Mouse (Mus musculus) olfactory bulb, adult 2 months (tissue): ENCODE results near the gene Dlgap4.

Source experiments
- CTCF ChIP-seq: fragments of 200-500 bp; IDR thresholded peaks from 2 replicates; pipeline ENCODE4 v1.5.1; 2012; ENCODE audit warnings: low read depth, mild to moderate bottlenecking, low read length, moderate library complexity; ENCODE audit not compliant: insufficient read depth
- POLR2A ChIP-seq: fragments of 200-500 bp; IDR thresholded peaks from 2 replicates; pipeline ENCODE4 v1.6.1; 2012; ENCODE audit warnings: mild to moderate bottlenecking, low read depth, low read length, moderate library complexity; ENCODE audit not compliant: insufficient read depth

- TF ChIP-seq CTCF: 0 out of 2 replicates have a peak, but pooled peaks have one; percentile 11
- no peak for TF ChIP-seq POLR2A
Measured at GRCm38 (mm10) chr2:156625307-156625706, 11.8 kb downstream of the Dlgap4 start.
